Mouse (Mus musculus) brain, embryonic 14.5 days (tissue): Measurements from ENCODE around the gene Cox14. TPM values are rescaled to one million over a fixed set of nuclear protein-coding genes. Genes with fewer than 3 reads are reported as not detected.
A peak's percentile ranks its signal among the peaks of the same experiment; 100 is the strongest.
"Not testable (repeated sequence)": the region's sequence is repeated elsewhere in the genome, so short reads cannot be mapped to it uniquely, and the experiment has no call there.

Experiments used
- DNase-seq: peaks from one replicate; pipeline ENCODE4 v3.0.0-alpha.2; 2011; ENCODE audit warnings: low read depth
- CTCF ChIP-seq: fragments of 200-500 bp; IDR thresholded peaks from 2 replicates; pipeline ENCODE4 v1.5.1; 2012; ENCODE audit warnings: inconsistent platforms, mild to moderate bottlenecking, moderate library complexity, borderline replicate concordance; ENCODE audit not compliant: insufficient read depth, insufficient read length; ENCODE audit errors: extremely low read depth
- POLR2A ChIP-seq: fragments of 200-500 bp; IDR thresholded peaks from 2 replicates; pipeline ENCODE4 v1.6.1; 2012; ENCODE audit warnings: mild to moderate bottlenecking, inconsistent platforms, borderline replicate concordance; ENCODE audit not compliant: poor library complexity, insufficient read depth, insufficient read length, severe bottlenecking; ENCODE audit errors: extremely low read depth
- polyA plus RNA-seq: library from polyadenylated mRNA; depleted of rRNA; stranded (reverse); fragments of >200 nt; gene quantifications from 2 replicates; pipeline ENCODE4 v1.2.3, GENCODE M21; 2012; rRNA removed

Cox14 gene
- polyA plus RNA-seq, 1 experiment: 149 TPM

DNA sequence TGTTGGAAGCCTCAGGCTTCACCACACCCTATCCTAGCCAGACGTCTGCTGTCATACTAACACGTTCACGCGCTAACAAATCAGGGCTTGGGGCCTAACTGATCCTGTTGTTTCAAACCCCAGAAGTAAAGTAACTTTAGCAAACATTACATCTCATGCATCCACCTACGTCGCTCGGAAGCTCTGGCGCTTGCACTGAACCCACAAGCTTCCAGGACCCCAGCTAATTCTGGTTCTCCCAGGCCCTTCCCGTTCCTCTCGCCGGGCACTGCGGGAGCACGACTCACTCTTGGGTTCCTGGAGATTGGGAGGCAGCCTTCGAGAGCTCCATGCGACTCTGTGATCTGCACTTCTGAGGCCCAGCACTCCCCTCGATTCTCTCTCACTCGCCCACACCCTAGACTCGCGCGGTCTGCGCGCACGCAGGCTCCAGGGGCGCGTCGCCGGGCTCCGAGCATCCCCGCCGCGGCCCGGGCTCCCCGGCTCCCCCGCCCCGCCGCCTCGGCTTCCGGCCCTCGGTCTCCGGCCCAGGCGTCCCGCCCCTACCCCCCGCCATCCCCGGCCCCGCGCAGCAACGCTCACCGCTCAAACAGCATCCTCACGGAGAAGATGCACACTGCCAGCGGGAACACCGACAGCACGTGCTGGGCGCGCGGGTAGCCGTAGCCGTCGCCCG is 46.3 kb downstream of the Cox14 start:
- DNase-seq: peak; percentile 64
- no peak for TF ChIP-seq CTCF
- TF ChIP-seq POLR2A: no peak; the same call in 1 of the 2 replicates

DNA sequence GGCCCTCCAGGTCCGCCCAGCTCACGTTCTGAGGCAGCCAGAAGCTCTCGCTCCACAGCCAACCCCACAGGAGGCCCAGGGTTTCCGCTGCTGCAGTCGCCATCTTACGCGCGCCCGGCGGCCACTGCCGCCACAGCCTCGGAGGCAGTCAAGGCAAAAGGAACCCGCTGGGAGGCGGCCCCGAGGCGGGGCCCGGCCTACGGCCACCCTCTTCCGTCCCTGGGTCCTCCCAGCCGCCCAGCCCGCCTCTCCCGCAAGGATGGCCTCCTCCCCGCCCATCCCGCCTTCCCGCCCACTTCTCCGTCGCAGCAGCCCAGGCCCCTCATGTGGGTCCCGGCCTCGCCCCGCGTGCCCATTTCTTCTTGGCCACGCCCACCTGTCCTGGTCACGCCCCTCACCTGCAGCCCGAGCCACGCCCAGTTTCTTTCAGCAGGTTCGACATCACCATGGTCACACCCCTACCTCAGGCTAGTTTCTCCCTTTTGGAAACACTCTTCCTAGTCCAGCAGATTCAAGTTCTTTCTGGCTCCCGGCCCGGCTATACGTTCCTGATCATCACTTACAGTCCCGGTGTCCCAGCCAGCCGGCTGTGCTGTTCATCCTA is 47.0 kb downstream of the Cox14 start:
- TF ChIP-seq CTCF: no peak
- TF ChIP-seq POLR2A: peak; percentile 85
- DNase-seq: peak; percentile 92

DNA sequence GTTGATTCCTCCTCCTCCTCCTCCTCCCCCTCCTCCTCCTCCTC is 47.3 kb downstream of the Cox14 start, which contains the start of gene Cers5:
Cers5 (minus strand) TSS at position 5 of the 44 bp plus-strand sequence.
- DNase-seq: not testable (repeated sequence)

DNA sequence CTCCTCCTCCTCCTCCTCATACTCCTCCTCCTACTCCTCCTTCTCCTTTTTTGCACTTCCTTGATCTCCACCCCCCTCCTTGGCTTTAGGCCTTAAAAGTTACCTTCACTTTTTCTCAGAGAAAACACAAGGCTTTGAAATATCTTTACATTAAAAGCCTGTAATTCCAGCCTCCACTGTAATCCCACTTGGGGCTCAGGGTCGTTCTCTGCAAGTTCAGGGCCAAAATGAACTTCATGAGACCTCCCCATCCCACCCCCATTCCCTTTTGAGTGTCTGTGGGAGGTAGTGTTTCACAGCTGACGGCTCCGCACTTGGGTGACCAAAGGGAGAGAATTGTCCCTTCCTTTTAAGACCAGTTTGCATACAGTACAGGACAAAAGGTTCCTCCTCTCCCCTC is 47.5 kb downstream of the Cox14 start:
- TF ChIP-seq CTCF: no peak
- TF ChIP-seq POLR2A: no peak
- DNase-seq: no peak

Other genes with a start within 250 kb of the Cox14 start
- gene Faim2, start 197.5 kb upstream of the Cox14 start, polyA plus RNA-seq: 8.3 and 15.7 TPM in 2 replicates
- 0.07 and 0.08 TPM in 2 replicates for gene Aqp2, start 146.6 kb upstream of the Cox14 start, polyA plus RNA-seq
- 1.1 and 1.7 TPM in 2 replicates for gene Aqp5, start 134.8 kb upstream of the Cox14 start, polyA plus RNA-seq
- gene Aqp6, start 124.2 kb upstream of the Cox14 start, polyA plus RNA-seq: 2.8 and 4.4 TPM in 2 replicates
- 83.0 and 118 TPM in 2 replicates for gene Racgap1, start 74.0 kb upstream of the Cox14 start, polyA plus RNA-seq
- gene Asic1, start 55.2 kb upstream of the Cox14 start, polyA plus RNA-seq: 81.2 and 114 TPM in 2 replicates
- 201 and 211 TPM in 2 replicates for gene Smarcd1, start 23.5 kb upstream of the Cox14 start, polyA plus RNA-seq
- 0.86 TPM in 1 of 2 replicates, not detected in the other for gene Gm17349, start 20.1 kb upstream of the Cox14 start, polyA plus RNA-seq
- gene Gpd1, start 8.1 kb upstream of the Cox14 start, polyA plus RNA-seq: 3.4 and 4.5 TPM in 2 replicates
- 61.1 and 69.4 TPM in 2 replicates for gene Cers5, start 47.3 kb downstream of the Cox14 start, polyA plus RNA-seq
- gene Lima1, start 149.8 kb downstream of the Cox14 start, polyA plus RNA-seq: 21.1 and 22.2 TPM in 2 replicates
- 0.01 and 0.03 TPM in 2 replicates for gene Fam186a, start 241.4 kb downstream of the Cox14 start, polyA plus RNA-seq
- 31.1 and 31.5 TPM in 2 replicates for gene Larp4, start 244.4 kb downstream of the Cox14 start, polyA plus RNA-seq